Mouse (Mus musculus) heart, embryonic 13.5 days (tissue): ENCODE measurements around the gene Hcn3. TPM values are rescaled to one million over a fixed set of nuclear protein-coding genes. Genes with fewer than 3 reads are reported as not detected.

Source experiments
- ATAC-seq: fragments of 200-750 bp; cut with Nextera tagmentation; 2 replicates; pipeline ENCODE4 v1.8.0; 2017; ENCODE audit warnings: moderate TSS enrichment; ENCODE audit not compliant: insufficient number of reproducible peaks, low FRiP score, low TSS enrichment; ENCODE audit errors: extremely low read depth
- H3K27ac ChIP-seq: fragments of 300-500 bp; sonication (generic); replicated peaks from 2 replicates; pipeline ENCODE4 v1.5.1; 2015; ENCODE audit warnings: moderate library complexity, mild to moderate bottlenecking, inconsistent platforms
- H3K27me3 ChIP-seq: fragments of 300-500 bp; sonication (generic); replicated peaks from 2 replicates; pipeline ENCODE4 v1.6.1; 2015; ENCODE audit warnings: mild to moderate bottlenecking, inconsistent platforms
- H3K36me3 ChIP-seq: fragments of 300-500 bp; sonication (generic); 2 replicates; pipeline ENCODE4 v1.6.1; 2015; ENCODE audit warnings: mild to moderate bottlenecking, inconsistent platforms
- H3K4me1 ChIP-seq: fragments of 300-500 bp; sonication (generic); 2 replicates; pipeline ENCODE4 v1.6.1; 2015; ENCODE audit warnings: inconsistent platforms
- H3K4me2 ChIP-seq: fragments of 300-500 bp; sonication (generic); 2 replicates; pipeline ENCODE4 v1.6.1; 2015; ENCODE audit warnings: inconsistent platforms, mild to moderate bottlenecking, moderate library complexity
- H3K4me3 ChIP-seq: fragments of 300-500 bp; sonication (generic); 2 replicates; pipeline ENCODE4 v1.5.1; 2015; ENCODE audit warnings: moderate library complexity, mild to moderate bottlenecking, inconsistent platforms
- H3K9ac ChIP-seq: fragments of 300-500 bp; sonication (generic); 2 replicates; pipeline ENCODE4 v1.6.1; 2015; ENCODE audit warnings: inconsistent platforms, mild to moderate bottlenecking, moderate library complexity
- H3K9me3 ChIP-seq: fragments of 300-500 bp; sonication (generic); 2 replicates; pipeline ENCODE4 v1.6.1; 2016; ENCODE audit warnings: inconsistent platforms
- WGBS: fragments of 180-500 bp; shearing (Covaris S2); methylation state at CpG from one replicate; pipeline ENCODE4 v1.1.7; 2015; ENCODE audit warnings: mixed read lengths; 5-methylcytosine and 5-hydroxymethylcytosine counted together
- polyA plus RNA-seq: library from polyadenylated mRNA; unstranded; fragments of >200 nt; fragmentation: Nextera tagmentation; extraction: Ambion mirVana; gene quantifications from 2 replicates; pipeline ENCODE4 v1.2.1, GENCODE M21; 2015

The Hcn3 gene
- polyA plus RNA-seq, 1 experiment from 2014 or later, result 1.0 TPM

- Histone ChIP-seq H3K36me3 (no peaks in the 10 kb centered on the region), H3K9ac (no peak overlapping the region), H3K27ac (no peak overlapping the region), H3K9me3 (no peaks in the 10 kb centered on the region), H3K27me3 (peaks cover 45% of the 10 kb centered on the region), H3K4me3 (peak overlapping the region; percentile 26; the same call in 1 of the 2 replicates), H3K4me1 (peaks cover 21% of the 10 kb centered on the region), H3K4me2 (peak overlapping the region; percentile 39)
- WGBS, result 36% methylated on average over 9 of the region's 9 CpGs
- no peak for ATAC-seq
Measured at GRCm38 (mm10) chr3:89136365-89136764, 23.6 kb downstream of the Hcn3 start.

DNA sequence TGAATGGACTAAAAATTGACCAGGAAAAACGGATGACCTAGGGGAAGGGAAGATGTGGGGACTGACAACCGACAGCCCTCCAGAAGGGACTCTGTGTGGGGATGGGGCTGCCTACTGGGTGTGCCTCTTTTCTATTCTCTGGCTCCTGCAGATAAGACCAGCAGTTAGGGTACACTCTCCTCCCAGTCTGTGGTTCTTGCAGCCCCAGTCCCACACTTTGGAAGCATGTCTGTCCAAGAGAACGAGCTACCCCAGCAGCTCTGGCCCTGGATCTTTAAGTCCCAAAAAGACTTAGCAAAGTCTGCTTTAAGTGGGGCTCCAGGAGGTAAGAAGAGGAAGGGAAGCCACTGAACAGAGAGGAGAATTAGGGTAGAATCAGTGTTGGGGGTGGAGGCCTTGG lies 24.0 kb downstream of the Hcn3 start, which contains the start of gene Pklr:
TSS of gene Pklr (plus strand) at position 185 of the 400 bp plus-strand sequence.
- Histone ChIP-seq H3K9ac (no peak within 1 kb of the TSS), H3K9me3 (no peaks in the 10 kb centered on the region), H3K4me1 (peaks cover 21% of the 10 kb centered on the region), H3K4me2 (peak within 1 kb of the TSS; percentile 39), H3K27ac (no peak within 1 kb of the TSS), H3K4me3 (peak within 1 kb of the TSS; percentile 26; the same call in 1 of the 2 replicates), H3K36me3 (no peaks in the 10 kb centered on the region), H3K27me3 (peaks cover 41% of the 10 kb centered on the region)
- WGBS, result 53% methylated on average over 3 of the region's 3 CpGs
- no peak for ATAC-seq

- Histone ChIP-seq H3K4me3 (no peak overlapping the region), H3K9ac (no peak overlapping the region), H3K4me1 (peaks cover 21% of the 10 kb centered on the region), H3K36me3 (no peaks in the 10 kb centered on the region), H3K27me3 (peaks cover 38% of the 10 kb centered on the region), H3K9me3 (no peaks in the 10 kb centered on the region), H3K27ac (no peak overlapping the region), H3K4me2 (no peak overlapping the region)
- ATAC-seq, result no peak
- 57% methylated on average over 1 of the region's 1 CpGs for WGBS
Measured at GRCm38 (mm10) chr3:89133752-89134151, 26.2 kb downstream of the Hcn3 start.

DNA sequence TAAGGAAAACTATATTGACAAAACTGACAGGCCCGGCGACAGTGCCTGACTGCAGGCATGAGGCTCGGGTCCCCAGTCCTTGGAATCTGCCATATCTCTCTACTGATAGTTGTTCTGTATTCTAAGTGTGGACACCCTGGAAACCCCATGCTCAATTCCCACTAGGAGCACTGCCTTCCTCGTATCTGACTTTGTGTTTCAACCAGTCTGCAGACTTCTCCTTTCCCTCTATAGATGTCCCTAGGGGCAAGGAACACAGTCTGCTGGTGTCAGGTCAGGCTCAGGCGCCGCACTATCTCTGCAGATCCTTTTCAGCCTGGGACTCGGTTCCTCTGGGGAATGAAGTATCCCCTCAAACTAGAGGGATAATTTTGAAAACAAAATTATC lies 26.9 kb downstream of the Hcn3 start:
- Histone ChIP-seq H3K4me3 (no peak overlapping the region), H3K27ac (no peak overlapping the region), H3K4me1 (peaks cover 21% of the 10 kb centered on the region), H3K9me3 (no peaks in the 10 kb centered on the region), H3K36me3 (no peaks in the 10 kb centered on the region), H3K4me2 (peak overlapping the region; percentile 79; the same call in 1 of the 2 replicates), H3K9ac (no peak overlapping the region), H3K27me3 (peaks cover 38% of the 10 kb centered on the region)
- ATAC-seq, result no peak
- 47% methylated on average over 7 of the region's 7 CpGs for WGBS

- WGBS, result 12% methylated on average over 30 of the region's 30 CpGs
- peak; percentile 31; the same call in 1 of the 2 replicates for ATAC-seq
- Histone ChIP-seq H3K9ac (peak overlapping the region; percentile 75), H3K27ac (no peak overlapping the region), H3K9me3 (no peaks in the 10 kb centered on the region), H3K4me3 (peak overlapping the region; percentile 48), H3K4me2 (peak overlapping the region; percentile 79), H3K36me3 (no peaks in the 10 kb centered on the region), H3K4me1 (peaks cover 21% of the 10 kb centered on the region), H3K27me3 (peaks cover 38% of the 10 kb centered on the region)
Measured at GRCm38 (mm10) chr3:89132285-89133062, 27.5 kb downstream of the Hcn3 start.

GRCm38 (mm10) chr3:89131816-89132215 lies 28.2 kb downstream of the Hcn3 start:
- Histone ChIP-seq H3K9ac (no peak overlapping the region), H3K4me3 (peak overlapping the region; percentile 48), H3K4me2 (peak overlapping the region; percentile 79), H3K27me3 (peaks cover 33% of the 10 kb centered on the region), H3K4me1 (peaks cover 21% of the 10 kb centered on the region), H3K36me3 (no peaks in the 10 kb centered on the region), H3K27ac (no peak overlapping the region), H3K9me3 (no peaks in the 10 kb centered on the region)
- no peak for ATAC-seq
- 41% methylated on average over 4 of the region's 4 CpGs for WGBS

DNA sequence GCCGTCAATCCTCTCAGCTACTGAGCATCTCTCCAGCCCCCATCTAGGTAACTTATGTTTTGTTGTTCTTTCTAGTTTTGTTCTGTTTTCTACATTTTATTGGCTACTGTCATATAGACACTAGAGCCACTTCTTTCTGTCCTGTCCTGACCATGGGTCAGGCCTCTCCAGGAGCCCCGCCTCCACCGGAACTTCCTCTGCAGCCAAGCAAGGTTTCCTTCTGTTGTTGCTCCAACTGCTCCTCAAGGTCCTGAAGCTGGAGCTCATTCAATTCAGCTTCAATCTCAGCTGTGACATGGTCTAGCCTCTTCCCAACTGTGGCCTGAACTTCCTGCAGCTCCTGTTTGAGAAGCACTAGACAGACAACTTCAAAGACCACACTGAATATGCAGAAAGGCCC lies 30.1 kb downstream of the Hcn3 start:
- H3K4me2 ChIP-seq, result no peak overlapping the region
- H3K9me3 ChIP-seq, result no peaks in the 10 kb centered on the region
- no peak for ATAC-seq
- H3K27me3 ChIP-seq, result peaks cover 17% of the 10 kb centered on the region
- H3K4me1 ChIP-seq, result peaks cover 21% of the 10 kb centered on the region
- no peaks in the 10 kb centered on the region for H3K36me3 ChIP-seq
- no peak overlapping the region for H3K9ac ChIP-seq
- no peak overlapping the region for H3K4me3 ChIP-seq
- H3K27ac ChIP-seq, result no peak overlapping the region
- 83% methylated on average over 3 of the region's 3 CpGs for WGBS

DNA sequence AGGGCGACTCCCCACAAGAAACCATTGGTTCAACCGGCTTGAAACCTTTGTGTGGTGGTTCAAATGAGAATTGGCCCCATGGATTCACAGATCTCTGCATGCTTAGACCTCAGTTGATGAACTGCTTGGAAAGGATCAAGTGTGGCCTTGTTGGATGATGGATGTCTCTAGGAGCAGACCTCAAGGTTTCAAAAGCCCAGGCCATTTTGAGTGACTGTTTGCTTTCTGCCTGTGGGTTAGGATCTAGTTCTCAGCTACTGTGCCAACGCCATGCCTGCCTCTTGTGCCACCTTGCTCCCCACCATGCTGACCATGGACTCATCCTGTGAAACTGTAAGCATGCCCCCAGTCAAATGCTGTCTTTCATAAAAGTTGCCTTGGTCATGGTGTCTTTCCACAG lies 34.0 kb downstream of the Hcn3 start:
- no peaks in the 10 kb centered on the region for H3K27me3 ChIP-seq
- peaks cover 16% of the 10 kb centered on the region for H3K4me1 ChIP-seq
- no peak overlapping the region for H3K4me2 ChIP-seq
- no peaks in the 10 kb centered on the region for H3K36me3 ChIP-seq
- no peak overlapping the region for H3K4me3 ChIP-seq
- no peak overlapping the region for H3K9ac ChIP-seq
- no peaks in the 10 kb centered on the region for H3K9me3 ChIP-seq
- WGBS, result 82% methylated on average over 3 of the region's 3 CpGs
- H3K27ac ChIP-seq, result no peak overlapping the region
- ATAC-seq, result no peak

DNA sequence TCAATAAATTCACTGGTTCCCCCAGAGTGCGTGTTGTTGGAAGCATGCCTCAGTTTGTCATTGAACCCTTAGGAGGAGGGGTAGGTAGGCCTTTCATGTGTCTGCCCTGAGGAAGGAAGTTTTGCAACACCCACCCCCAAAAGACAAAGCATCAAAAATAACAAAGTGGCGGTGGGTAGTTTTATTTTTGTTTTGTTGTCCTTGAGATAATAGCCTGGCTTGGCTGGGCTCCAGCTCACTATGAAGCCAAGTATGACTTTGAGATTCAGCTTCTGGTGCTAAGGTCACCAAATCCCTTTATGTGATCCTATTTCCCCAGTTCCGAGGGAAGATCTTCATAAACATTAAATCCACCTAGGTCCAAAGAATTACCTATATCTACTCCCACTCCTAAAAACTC lies 35.8 kb downstream of the Hcn3 start:
- Histone ChIP-seq H3K4me3 (no peak overlapping the region), H3K27ac (peak overlapping the region; percentile 52; the same call in 1 of the 2 replicates), H3K27me3 (no peaks in the 10 kb centered on the region), H3K9ac (no peak overlapping the region), H3K9me3 (no peaks in the 10 kb centered on the region), H3K36me3 (no peaks in the 10 kb centered on the region), H3K4me2 (no peak overlapping the region), H3K4me1 (peaks cover 16% of the 10 kb centered on the region)
- 53% methylated on average over 3 of the region's 3 CpGs for WGBS
- no peak for ATAC-seq

GRCm38 (mm10) chr3:89123313-89123712 lies 36.7 kb downstream of the Hcn3 start:
- Histone ChIP-seq H3K27ac (no peak overlapping the region), H3K27me3 (no peaks in the 10 kb centered on the region), H3K4me1 (peaks cover 16% of the 10 kb centered on the region), H3K9me3 (no peaks in the 10 kb centered on the region), H3K4me2 (no peak overlapping the region), H3K36me3 (no peaks in the 10 kb centered on the region), H3K4me3 (no peak overlapping the region), H3K9ac (no peak overlapping the region)
- ATAC-seq, result no peak
- WGBS, result 59% methylated on average over 2 of the region's 2 CpGs

GRCm38 (mm10) chr3:89115522-89115921 lies 44.5 kb downstream of the Hcn3 start:
- 0 out of 2 replicates have a peak, but pooled peaks have one; percentile 5 for ATAC-seq
- no peaks in the 10 kb centered on the region for H3K27me3 ChIP-seq
- no peaks in the 10 kb centered on the region for H3K4me1 ChIP-seq
- H3K4me2 ChIP-seq, result no peak overlapping the region
- no peak overlapping the region for H3K4me3 ChIP-seq
- no peak overlapping the region for H3K9ac ChIP-seq
- no peaks in the 10 kb centered on the region for H3K9me3 ChIP-seq
- H3K36me3 ChIP-seq, result no peaks in the 10 kb centered on the region
- no peak overlapping the region for H3K27ac ChIP-seq
- WGBS, result 0% methylated on average over 2 of the region's 2 CpGs

- no peak overlapping the region for H3K27ac ChIP-seq
- H3K4me2 ChIP-seq, result no peak overlapping the region
- H3K27me3 ChIP-seq, result no peaks in the 10 kb centered on the region
- WGBS, result 79% methylated on average over 4 of the region's 4 CpGs
- ATAC-seq, result no peak
- H3K4me1 ChIP-seq, result no peaks in the 10 kb centered on the region
- no peaks in the 10 kb centered on the region for H3K9me3 ChIP-seq
- H3K4me3 ChIP-seq, result no peak overlapping the region
- no peaks in the 10 kb centered on the region for H3K36me3 ChIP-seq
- no peak overlapping the region for H3K9ac ChIP-seq
Measured at GRCm38 (mm10) chr3:89113058-89113457, 46.9 kb downstream of the Hcn3 start.
